ENCODE assay signal across 23 mouse cellular contexts in the genomic region with DNA sequence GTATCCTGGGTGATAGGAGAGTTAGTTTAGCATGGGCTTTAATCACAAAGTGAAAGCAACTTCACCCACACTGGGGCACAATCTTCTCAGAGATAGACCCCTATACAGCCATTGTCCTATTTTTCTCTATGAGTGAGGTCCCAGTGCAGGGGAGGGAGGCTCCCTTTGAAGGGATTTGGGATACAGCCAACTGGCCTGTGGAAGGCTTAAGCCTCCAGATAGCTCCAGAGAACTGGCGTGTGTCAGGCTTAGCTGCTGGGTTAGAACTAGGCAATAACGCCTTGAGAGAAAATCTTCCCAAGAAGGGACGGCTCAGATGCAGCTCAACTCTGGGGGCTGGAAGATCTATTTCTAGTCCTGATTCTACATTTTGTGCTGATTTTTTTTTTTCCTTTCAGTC.
DNase-seq lines count a peak whose midpoint lies in the region; ATAC-seq and TF ChIP-seq lines count a peak whose summit lies in the region.
"Had no signal": no experiment of that assay in that cellular context is flagged by ENCODE, and none has a peak within 500 bp of the region (broad histone marks: within the 10 kb centered on the region; RNA-seq: fewer than 3 reads in every experiment).

No protein-coding gene starts in this region.

- H3K27ac ChIP-seq in neural tube, embryonic 14.5 days (ENCODE audit: low read depth, low read length), result no peak overlapping the region
- H3K27ac ChIP-seq: forebrain, embryonic 13.5 days; limb, embryonic 13.5 days; liver, embryonic 13.5 days had no signal

- no peaks in the 10 kb centered on the region for H3K36me3 ChIP-seq in neural tube, embryonic 14.5 days (ENCODE audit: control insufficient read depth, insufficient read depth, low read length)
- H3K36me3 ChIP-seq: G1E; heart, embryonic 12.5 days; limb, embryonic 13.5 days; liver, embryonic 13.5 days had no signal

- 34% methylated on average over 3 of the region's 3 CpGs for WGBS in neural tube, embryonic 14.5 days

- no peaks in the 10 kb centered on the region for H3K9me3 ChIP-seq in neural tube, embryonic 14.5 days (ENCODE audit: control insufficient read depth, low read length)
- H3K9me3 ChIP-seq: forebrain, embryonic 13.5 days; heart, embryonic 12.5 days; limb, embryonic 13.5 days had no signal

- intact Hi-C loops in left cerebral cortex, postnatal 4 days (cut with DNase I), result no loop called here

- no peak for TF ChIP-seq CTCF in brain, embryonic 14.5 days (IDR thresholded peaks at IDR 0.05; ENCODE audit: borderline replicate concordance, extremely low read depth, insufficient read depth, insufficient read length)

- DNase-seq in cerebellum, postnatal 14 days, result peak; percentile 39 to 54
- DNase-seq in cerebellum, adult 8-10 months, result no peak
- DNase-seq in left cerebral cortex, postnatal 4 days, result peak; percentile 53
- no peak for DNase-seq in left cerebral cortex, adult 11 months (ENCODE audit: low spot score)
- DNase-seq in brain, embryonic 14.5 days (ENCODE audit: low read depth), result peak; percentile 76
- DNase-seq in adrenal gland, adult 18-20 months (ENCODE audit: low spot score in 2 of 2), result no peak
- DNase-seq in layer of hippocampus, postnatal 10 days (ENCODE audit: low spot score in 2 of 2), result no peak
- DNase-seq: adrenal gland, postnatal 25 days; heart, postnatal 14 days; kidney, adult 9 months; kidney, postnatal 36 days; liver, embryonic 13.5 days; lung, embryonic 14.5 days; lung, postnatal 36 days; right cerebral cortex, postnatal 4 days; thymus, adult 2 months had no signal

- 0 out of 2 replicates have a peak overlapping the region, but pooled peaks have one; percentile 8 for H3K4me2 ChIP-seq in neural tube, embryonic 14.5 days (ENCODE audit: low read depth, low read length)
- H3K4me2 ChIP-seq: forebrain, embryonic 13.5 days; heart, embryonic 12.5 days; limb, embryonic 13.5 days; liver, embryonic 13.5 days; lung, embryonic 14.5 days had no signal

- no peak overlapping the region for H3K4me3 ChIP-seq in neural tube, embryonic 14.5 days (ENCODE audit: low read depth, low read length)
- H3K4me3 ChIP-seq: forebrain, embryonic 13.5 days; heart, embryonic 12.5 days; limb, embryonic 13.5 days; liver, embryonic 13.5 days had no signal

- no peak for ATAC-seq in neural tube, embryonic 14.5 days (ENCODE audit: low read depth)
- ATAC-seq: activated CD4-positive, CD25-positive, alpha-beta regulatory T cell, adult 4 months; forebrain, embryonic 13.5 days; inflammation-experienced regulatory T-cells, adult 6 months had no signal

- H3K4me1 ChIP-seq in neural tube, embryonic 14.5 days (ENCODE audit: control insufficient read depth, insufficient read depth, low read length), result peaks cover 10% of the 10 kb centered on the region; the same call in 1 of the 2 replicates
- H3K4me1 ChIP-seq: heart, embryonic 12.5 days; limb, embryonic 13.5 days; liver, embryonic 13.5 days had no signal

- no peak for TF ChIP-seq POLR2A in brain, embryonic 14.5 days (IDR thresholded peaks at IDR 0.05; ENCODE audit: borderline replicate concordance, extremely low read depth, insufficient read depth, insufficient read length, poor library complexity, severe bottlenecking)

- H3K9ac ChIP-seq in neural tube, embryonic 14.5 days (replicated peaks; ENCODE audit: low read depth, low read length), result no peak overlapping the region
- H3K9ac ChIP-seq: forebrain, embryonic 13.5 days; heart, embryonic 12.5 days; limb, embryonic 13.5 days; liver, embryonic 13.5 days; lung, embryonic 14.5 days had no signal

- H3K27me3 ChIP-seq in neural tube, embryonic 14.5 days (ENCODE audit: control insufficient read depth, insufficient read depth, low read length), result no peaks in the 10 kb centered on the region
- H3K27me3 ChIP-seq: forebrain, embryonic 13.5 days; heart, embryonic 12.5 days; limb, embryonic 13.5 days; liver, embryonic 13.5 days had no signal

Comparison
In these comparisons a context has a peak if more than half of its experiments do, and no peak if none do; other contexts are left out.
1. DNase-seq: peak in cerebellum, postnatal 14 days (2 of 2), left cerebral cortex, postnatal 4 days (single experiment) and brain, embryonic 14.5 days (single experiment); none in cerebellum, adult 8-10 months (single experiment), left cerebral cortex, adult 11 months (single experiment), adrenal gland, adult 18-20 months (0 of 2) and layer of hippocampus, postnatal 10 days (0 of 2).